Mouse (Mus musculus) heart, embryonic 11.5 days (tissue): Measurements from ENCODE around the gene Borcs7. TPM values are rescaled to one million over a fixed set of nuclear protein-coding genes. Genes with fewer than 3 reads are reported as not detected.

ENCODE experiments used
- ATAC-seq: fragments of 200-750 bp; cut with Nextera tagmentation; replicated peaks from 2 replicates; pipeline ENCODE4 v1.8.0; 2017; ENCODE audit warnings: moderate library complexity; ENCODE audit not compliant: insufficient number of reproducible peaks, low FRiP score, low TSS enrichment
- H3K27ac ChIP-seq: fragments of 300-500 bp; sonication (generic); 2 replicates; pipeline ENCODE4 v1.5.1; 2014; ENCODE audit warnings: mild to moderate bottlenecking, low read depth, low read length
- H3K27me3 ChIP-seq: fragments of 300-500 bp; sonication (generic); 2 replicates; pipeline ENCODE4 v1.6.1; 2014; ENCODE audit warnings: mild to moderate bottlenecking, low read length, mixed read lengths; ENCODE audit not compliant: control insufficient read depth, insufficient read depth
- H3K36me3 ChIP-seq: fragments of 300-500 bp; sonication (generic); 2 replicates; pipeline ENCODE4 v1.6.1; 2014; ENCODE audit warnings: mild to moderate bottlenecking, low read length, moderate library complexity, mixed read lengths; ENCODE audit not compliant: control insufficient read depth, insufficient read depth
- H3K4me1 ChIP-seq: fragments of 300-500 bp; sonication (generic); 2 replicates; pipeline ENCODE4 v1.6.1; 2014; ENCODE audit warnings: low read length; ENCODE audit not compliant: control insufficient read depth, insufficient read depth
- H3K4me2 ChIP-seq: fragments of 300-500 bp; sonication (generic); 2 replicates; pipeline ENCODE4 v1.6.1; 2014; ENCODE audit warnings: mild to moderate bottlenecking, moderate library complexity
- H3K4me3 ChIP-seq: fragments of 300-500 bp; sonication (generic); 2 replicates; pipeline ENCODE4 v1.5.1; 2014; ENCODE audit warnings: low read depth, low read length
- H3K9ac ChIP-seq: fragments of 300-500 bp; sonication (generic); 2 replicates; pipeline ENCODE4 v1.6.1; 2014; ENCODE audit warnings: mild to moderate bottlenecking, low read depth, low read length, moderate library complexity
- H3K9me3 ChIP-seq: fragments of 300-500 bp; sonication (generic); replicated peaks from 2 replicates; pipeline ENCODE4 v1.6.1; 2016; ENCODE audit warnings: low read length; ENCODE audit not compliant: control insufficient read depth
- WGBS: fragments of 180-500 bp; shearing (Covaris S2); extraction: QIAGEN DNeasy Blood & Tissue Kit; methylation state at CpG from one replicate; pipeline ENCODE4 v1.1.7; 2014; ENCODE audit not compliant: insufficient replicate concordance; 5-methylcytosine and 5-hydroxymethylcytosine counted together
- polyA plus RNA-seq: library from polyadenylated mRNA; unstranded; fragments of >200 nt; fragmentation: Nextera tagmentation; extraction: Ambion mirVana; gene quantifications from 2 replicates; pipeline ENCODE4 v1.2.1, GENCODE M21; 2014

The Borcs7 gene
- polyA plus RNA-seq, 1 experiment from 2014 or later = 14.7 TPM

DNA sequence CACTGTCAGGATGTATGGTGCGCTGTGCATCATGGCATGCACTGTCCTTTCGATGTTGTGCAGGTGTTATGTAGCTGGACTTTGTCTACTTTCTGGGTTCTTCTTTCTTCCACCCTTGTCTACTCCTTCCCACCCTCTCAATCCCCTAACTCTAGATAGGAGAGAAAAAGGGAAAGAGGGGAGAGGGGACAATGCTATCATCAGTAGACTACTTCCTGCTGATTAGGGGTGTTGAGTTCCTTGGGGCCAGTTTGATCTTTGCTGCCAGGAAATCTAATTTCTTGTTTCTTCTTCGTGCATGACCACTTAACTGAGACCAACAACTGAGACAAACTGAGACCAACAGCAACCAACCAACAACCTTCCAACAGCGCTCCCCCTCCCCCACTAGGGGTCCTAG is 20.9 kb downstream of the Borcs7 start:
- Histone ChIP-seq H3K4me3 (no peak overlapping the region), H3K27me3 (no peaks in the 10 kb centered on the region), H3K9ac (no peak overlapping the region), H3K9me3 (no peaks in the 10 kb centered on the region), H3K4me1 (peaks cover 8% of the 10 kb centered on the region), H3K36me3 (peaks cover 3% of the 10 kb centered on the region; the same call in 1 of the 2 replicates), H3K4me2 (no peak overlapping the region), H3K27ac (no peak overlapping the region)
- 73% methylated on average over 4 of the region's 4 CpGs for WGBS
- ATAC-seq = no peak

DNA sequence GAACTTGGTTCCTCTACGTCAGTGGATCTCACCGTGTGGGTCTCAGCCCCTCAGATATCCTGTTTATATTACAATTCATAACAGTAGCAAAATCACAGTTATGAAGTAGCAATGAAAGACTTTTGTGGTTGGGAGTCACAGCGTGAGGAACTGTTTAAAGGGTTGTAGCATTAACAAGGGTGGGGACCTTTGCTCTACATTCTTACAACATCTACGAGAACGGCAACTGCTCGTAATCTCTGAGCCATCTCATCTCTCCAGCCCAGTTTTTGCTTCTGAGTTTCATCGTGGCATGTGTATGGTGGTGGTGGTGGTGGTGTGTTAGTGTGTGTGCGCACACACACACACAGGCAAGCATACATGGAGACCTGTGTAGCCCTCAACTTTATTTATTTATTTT is 24.5 kb downstream of the Borcs7 start:
- WGBS = 88% methylated on average over 8 of the region's 8 CpGs
- peaks cover 7% of the 10 kb centered on the region for H3K36me3 ChIP-seq

DNA sequence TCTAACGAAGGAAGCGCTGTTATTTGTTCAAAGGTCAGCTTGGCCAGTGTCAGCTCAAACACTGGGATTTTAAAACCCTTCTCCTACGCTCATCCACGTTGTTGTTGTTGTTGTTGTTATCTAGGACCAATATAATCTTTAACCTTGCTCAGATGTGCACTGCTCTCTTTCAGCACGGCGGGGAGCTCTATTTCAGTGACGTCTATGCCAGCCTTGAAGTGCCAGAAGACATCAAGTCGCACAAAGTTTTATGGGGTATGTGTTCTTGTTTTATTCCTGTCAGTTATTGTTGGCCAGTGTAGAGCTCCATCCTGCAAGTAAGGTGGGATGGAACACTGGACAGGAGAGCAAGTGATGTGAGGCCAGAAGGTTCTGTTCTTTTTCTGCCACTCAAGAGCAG is 25.3 kb downstream of the Borcs7 start:
- Histone ChIP-seq H3K36me3 (peaks cover 9% of the 10 kb centered on the region), H3K9me3 (no peaks in the 10 kb centered on the region), H3K4me3 (no peak overlapping the region), H3K27ac (no peak overlapping the region), H3K4me2 (no peak overlapping the region), H3K9ac (no peak overlapping the region), H3K27me3 (no peaks in the 10 kb centered on the region), H3K4me1 (no peaks in the 10 kb centered on the region)
- 87% methylated on average over 8 of the region's 8 CpGs for WGBS
- no peak for ATAC-seq

More for the DNA sequence above, 24.5 kb downstream of the Borcs7 start:
- H3K27ac ChIP-seq = no peak overlapping the region
- no peak overlapping the region for H3K4me2 ChIP-seq
- no peaks in the 10 kb centered on the region for H3K9me3 ChIP-seq
- no peaks in the 10 kb centered on the region for H3K4me1 ChIP-seq
- H3K27me3 ChIP-seq = no peaks in the 10 kb centered on the region
- no peak overlapping the region for H3K4me3 ChIP-seq
- ATAC-seq = no peak
- H3K9ac ChIP-seq = no peak overlapping the region

DNA sequence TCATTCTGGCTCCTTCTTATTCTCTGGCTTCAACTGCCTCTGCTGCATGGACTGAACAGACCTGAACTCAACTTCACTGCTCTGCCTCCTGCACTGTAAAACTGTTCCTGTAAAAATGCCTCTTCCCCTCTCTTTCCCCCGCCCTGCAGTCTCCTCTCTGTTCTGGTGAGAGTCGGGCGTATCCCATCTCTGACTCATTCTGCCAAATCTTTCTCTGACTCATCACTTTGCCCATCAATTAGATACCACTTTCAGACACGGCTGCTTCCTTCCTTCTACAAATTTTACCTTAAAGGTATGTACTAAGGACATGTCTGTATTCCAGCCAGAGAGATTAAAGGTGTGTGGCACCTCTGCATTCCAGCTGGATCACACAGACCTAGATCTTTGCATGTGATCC is 28.4 kb downstream of the Borcs7 start:
- Histone ChIP-seq H3K36me3 (peaks cover 15% of the 10 kb centered on the region), H3K27me3 (no peaks in the 10 kb centered on the region), H3K9me3 (no peaks in the 10 kb centered on the region), H3K4me2 (no peak overlapping the region), H3K27ac (no peak overlapping the region), H3K4me1 (0 out of 2 replicates have a peak, but pooled peaks cover 2% of the 10 kb centered on the region), H3K9ac (no peak overlapping the region), H3K4me3 (no peak overlapping the region)
- WGBS = 75% methylated on average over 4 of the region's 4 CpGs
- ATAC-seq = no peak

DNA sequence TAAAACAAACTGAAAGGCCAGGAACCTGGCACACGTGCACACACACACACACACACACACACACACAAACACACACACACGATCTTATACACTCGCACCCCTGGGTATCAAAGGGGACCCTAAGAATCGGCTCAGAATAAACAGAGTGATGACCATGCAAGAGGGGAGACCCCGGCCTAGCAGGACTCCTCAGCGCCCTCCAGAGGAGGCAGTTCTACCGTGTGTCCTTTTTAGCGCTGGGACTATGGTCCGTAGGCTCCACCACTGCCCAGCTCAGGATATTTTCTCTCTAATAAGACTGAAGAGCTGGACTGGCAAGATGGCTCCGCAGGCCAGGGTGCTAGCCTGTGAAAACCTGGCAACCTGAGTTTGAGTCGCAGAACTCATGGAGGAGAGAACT is 34.7 kb downstream of the Borcs7 start:
- no peak for ATAC-seq
- no peak overlapping the region for H3K27ac ChIP-seq
- no peak overlapping the region for H3K9ac ChIP-seq
- H3K4me3 ChIP-seq = no peak overlapping the region
- no peaks in the 10 kb centered on the region for H3K9me3 ChIP-seq
- H3K27me3 ChIP-seq = no peaks in the 10 kb centered on the region
- H3K36me3 ChIP-seq = peaks cover 17% of the 10 kb centered on the region
- H3K4me1 ChIP-seq = peaks cover 16% of the 10 kb centered on the region
- 63% methylated on average over 11 of the region's 11 CpGs for WGBS
- H3K4me2 ChIP-seq = no peak overlapping the region

DNA sequence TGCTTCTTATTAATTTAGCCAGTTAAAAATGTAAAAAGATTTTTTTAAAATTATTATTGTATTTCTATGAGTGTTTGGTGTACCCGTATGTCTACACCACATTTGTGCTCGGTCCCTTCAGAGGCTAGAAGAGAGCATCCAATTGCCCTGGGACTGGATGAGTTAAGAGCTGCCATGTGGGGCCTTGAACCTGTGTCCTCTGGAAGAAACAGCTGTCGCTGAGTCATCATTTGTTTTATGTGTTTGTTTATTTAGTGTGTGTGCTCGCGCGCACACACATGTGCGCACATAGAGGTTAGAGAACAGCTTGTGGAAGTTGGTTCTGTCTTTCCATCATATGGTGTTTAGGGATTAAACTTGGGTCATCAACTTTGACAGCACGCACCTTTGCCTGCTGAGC is 36.4 kb downstream of the Borcs7 start:
- no peaks in the 10 kb centered on the region for H3K9me3 ChIP-seq
- H3K4me1 ChIP-seq = peaks cover 16% of the 10 kb centered on the region
- no peak overlapping the region for H3K27ac ChIP-seq
- ATAC-seq = no peak
- no peak overlapping the region for H3K4me3 ChIP-seq
- H3K4me2 ChIP-seq = no peak overlapping the region
- 94% methylated on average over 8 of the region's 8 CpGs for WGBS
- peaks cover 13% of the 10 kb centered on the region for H3K36me3 ChIP-seq
- no peaks in the 10 kb centered on the region for H3K27me3 ChIP-seq
- no peak overlapping the region for H3K9ac ChIP-seq

DNA sequence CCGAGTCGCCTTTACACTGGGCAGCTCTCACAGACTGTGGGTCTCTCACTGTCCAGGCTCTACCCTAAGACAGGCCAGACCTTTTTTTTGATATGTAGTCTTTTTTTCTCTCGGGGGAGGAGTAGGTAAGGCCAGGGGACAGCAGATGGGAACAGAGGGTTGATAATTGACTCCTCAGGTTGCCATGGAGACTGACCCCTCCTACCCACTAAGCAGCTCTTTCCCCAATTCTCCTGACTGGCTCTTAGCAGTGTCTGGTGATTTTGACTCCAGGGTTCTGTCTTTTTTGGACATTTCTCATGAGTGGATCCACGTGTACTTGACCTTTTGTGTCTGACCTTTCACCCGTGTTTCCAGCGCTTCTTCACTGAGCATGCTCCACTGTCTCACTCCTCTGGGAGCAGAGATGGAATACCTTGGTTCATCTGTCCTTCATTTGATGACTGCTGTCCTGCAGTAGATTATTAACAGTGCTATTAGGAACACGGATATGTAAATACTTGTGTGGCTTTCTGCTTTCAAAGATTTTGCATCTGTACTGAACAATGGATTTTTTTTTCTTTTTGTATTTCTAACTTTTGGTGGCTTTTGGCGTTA is 37.5 kb downstream of the Borcs7 start:
- no peak for ATAC-seq
- Histone ChIP-seq H3K27ac (no peak overlapping the region), H3K9ac (no peak overlapping the region), H3K4me1 (peaks cover 14% of the 10 kb centered on the region), H3K4me2 (no peak overlapping the region), H3K4me3 (no peak overlapping the region), H3K36me3 (peaks cover 8% of the 10 kb centered on the region), H3K27me3 (no peaks in the 10 kb centered on the region), H3K9me3 (no peaks in the 10 kb centered on the region)
- 53% methylated on average over 8 of the region's 8 CpGs for WGBS

DNA sequence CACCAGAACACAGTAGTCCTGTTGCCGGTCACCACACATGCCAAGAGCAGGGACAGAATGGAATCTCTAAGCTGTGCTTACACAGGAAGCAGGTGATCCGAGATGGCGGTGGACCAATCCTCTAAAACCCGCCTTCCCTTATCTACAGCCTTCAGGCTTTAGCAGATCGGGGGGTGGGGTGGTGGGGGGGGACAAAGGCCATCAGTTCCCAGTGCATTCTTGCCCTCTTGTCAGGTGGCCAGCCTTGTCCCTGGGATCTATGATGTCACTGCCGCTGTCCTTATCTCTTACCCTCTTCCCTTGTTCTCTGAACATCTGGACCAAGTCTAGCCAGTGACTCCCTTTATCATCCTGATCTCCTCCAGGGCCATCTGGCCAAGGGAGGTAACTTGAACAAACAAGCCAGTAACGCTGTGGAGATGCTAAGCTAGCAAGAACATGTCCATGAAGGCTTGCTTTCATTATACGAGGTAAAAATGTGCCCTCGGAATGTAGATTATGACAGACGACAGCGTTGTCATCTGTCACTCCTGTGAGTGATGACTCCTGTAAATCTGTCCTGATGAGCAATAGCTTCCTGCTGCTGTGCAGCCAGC is 38.3 kb downstream of the Borcs7 start:
- H3K9me3 ChIP-seq = no peaks in the 10 kb centered on the region
- H3K4me1 ChIP-seq = peaks cover 14% of the 10 kb centered on the region
- H3K36me3 ChIP-seq = peaks cover 8% of the 10 kb centered on the region
- 20% methylated on average over 11 of the region's 11 CpGs for whole genome bisulfite sequencing
- H3K9ac ChIP-seq = no peak overlapping the region
- no peaks in the 10 kb centered on the region for H3K27me3 ChIP-seq
- peak overlapping the region; percentile 28 for H3K4me2 ChIP-seq
- H3K4me3 ChIP-seq = no peak overlapping the region
- H3K27ac ChIP-seq = no peak overlapping the region
- peak; percentile 63 for ATAC-seq

DNA sequence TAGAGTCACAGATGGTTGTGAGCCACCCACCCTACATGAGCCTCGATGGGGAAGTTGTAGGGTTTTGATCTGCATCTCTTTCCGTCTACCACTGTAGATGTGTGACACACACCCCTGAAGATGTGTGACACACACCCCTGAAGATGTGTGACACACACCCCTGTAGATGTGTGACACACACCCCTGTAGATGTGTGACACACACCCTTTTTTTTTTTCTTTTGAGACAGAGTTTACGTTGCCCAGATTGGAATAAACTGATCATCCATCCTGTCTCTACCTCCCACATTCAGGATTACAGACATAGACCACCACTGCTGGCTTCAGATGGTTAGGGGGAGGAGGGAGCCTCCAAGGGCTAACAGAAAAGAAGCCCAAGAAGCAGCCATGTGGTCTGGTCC is 39.2 kb downstream of the Borcs7 start:
- Histone ChIP-seq H3K4me2 (no peak overlapping the region), H3K36me3 (peaks cover 8% of the 10 kb centered on the region), H3K9ac (no peak overlapping the region), H3K4me1 (peaks cover 18% of the 10 kb centered on the region), H3K9me3 (no peaks in the 10 kb centered on the region), H3K4me3 (no peak overlapping the region), H3K27ac (no peak overlapping the region), H3K27me3 (no peaks in the 10 kb centered on the region)
- WGBS = 71% methylated on average over 3 of the region's 3 CpGs
- no peak for ATAC-seq
